Mouse (Mus musculus): ENCODE measurements around the gene Mgat4a. TPM values are rescaled to one million over a fixed set of nuclear protein-coding genes. Genes with fewer than 3 reads are reported as not detected.

The Mgat4a gene
- polyA plus RNA-seq, 1 experiment from 2014 or later, result 6.3 TPM

DNA sequence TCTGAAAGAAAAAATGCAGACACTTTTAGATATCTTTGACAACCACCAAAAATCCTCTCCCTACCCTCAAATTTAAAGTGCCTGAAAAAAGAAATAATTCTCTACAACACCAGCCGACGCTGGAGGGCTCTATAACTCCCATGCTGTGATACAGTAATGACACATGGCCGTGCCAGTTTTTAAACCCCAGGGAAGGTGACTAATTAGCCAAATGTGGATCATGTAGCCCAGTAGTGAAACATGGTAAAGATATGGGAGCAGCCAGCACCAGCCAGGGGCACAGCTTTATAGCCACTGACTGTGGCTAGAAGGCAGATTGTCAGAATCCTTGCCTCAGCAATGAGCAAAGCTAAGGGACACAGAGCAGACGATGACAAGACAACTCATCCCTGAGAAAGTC lies 19.5 kb upstream of the Mgat4a start:
- Histone ChIP-seq H3K36me3 (no peaks in the 10 kb centered on the region), H3K9ac (no peak overlapping the region), H3K4me2 (no peak overlapping the region), H3K27ac (no peak overlapping the region), H3K4me1 (no peaks in the 10 kb centered on the region), H3K4me3 (no peak overlapping the region), H3K27me3 (no peaks in the 10 kb centered on the region), H3K9me3 (no peaks in the 10 kb centered on the region)
- WGBS, result 79% methylated on average over 4 of the region's 4 CpGs
- ATAC-seq (ENCODE audit: borderline replicate concordance, extremely low read depth, low FRiP score, low TSS enrichment), result no peak

- H3K4me1 ChIP-seq, result no peaks in the 10 kb centered on the region
- no peaks in the 10 kb centered on the region for H3K36me3 ChIP-seq
- no peaks in the 10 kb centered on the region for H3K27me3 ChIP-seq
- H3K4me3 ChIP-seq, result no peak overlapping the region
- H3K4me2 ChIP-seq, result no peak overlapping the region
- no peak overlapping the region for H3K9ac ChIP-seq
- no peak for ATAC-seq (ENCODE audit: borderline replicate concordance, extremely low read depth, low FRiP score, low TSS enrichment)
- WGBS, result 51% methylated on average over 7 of the region's 7 CpGs
- no peaks in the 10 kb centered on the region for H3K9me3 ChIP-seq
- H3K27ac ChIP-seq, result no peak overlapping the region
Observed at GRCm38 (mm10) chr1:37551986-37552385, 11.2 kb upstream of the Mgat4a start.

DNA sequence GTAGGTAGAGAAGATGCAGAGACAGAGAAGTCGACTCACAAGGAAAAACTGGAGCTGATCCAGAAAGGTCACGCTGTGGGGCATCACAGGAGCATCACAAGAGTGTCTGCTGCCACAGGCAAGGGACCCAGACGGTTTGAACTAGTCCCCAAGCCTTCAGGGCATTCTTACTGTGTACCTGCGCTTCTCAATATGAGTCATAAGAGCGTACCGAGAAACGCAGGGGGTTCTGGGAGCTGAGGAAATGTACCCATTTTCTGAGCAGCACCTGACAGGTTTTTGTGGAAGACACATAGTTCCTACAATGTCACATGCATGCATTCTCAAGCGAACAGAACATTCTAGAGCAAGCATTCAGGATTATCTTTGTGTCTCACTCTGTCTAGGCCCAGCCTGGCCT lies 8.7 kb upstream of the Mgat4a start:
- Histone ChIP-seq H3K4me2 (no peak overlapping the region), H3K4me1 (no peaks in the 10 kb centered on the region), H3K27ac (no peak overlapping the region), H3K4me3 (no peak overlapping the region), H3K36me3 (no peaks in the 10 kb centered on the region), H3K27me3 (no peaks in the 10 kb centered on the region), H3K9ac (no peak overlapping the region), H3K9me3 (no peaks in the 10 kb centered on the region)
- ATAC-seq (ENCODE audit: borderline replicate concordance, extremely low read depth, low FRiP score, low TSS enrichment), result no peak
- 81% methylated on average over 8 of the region's 8 CpGs for WGBS

DNA sequence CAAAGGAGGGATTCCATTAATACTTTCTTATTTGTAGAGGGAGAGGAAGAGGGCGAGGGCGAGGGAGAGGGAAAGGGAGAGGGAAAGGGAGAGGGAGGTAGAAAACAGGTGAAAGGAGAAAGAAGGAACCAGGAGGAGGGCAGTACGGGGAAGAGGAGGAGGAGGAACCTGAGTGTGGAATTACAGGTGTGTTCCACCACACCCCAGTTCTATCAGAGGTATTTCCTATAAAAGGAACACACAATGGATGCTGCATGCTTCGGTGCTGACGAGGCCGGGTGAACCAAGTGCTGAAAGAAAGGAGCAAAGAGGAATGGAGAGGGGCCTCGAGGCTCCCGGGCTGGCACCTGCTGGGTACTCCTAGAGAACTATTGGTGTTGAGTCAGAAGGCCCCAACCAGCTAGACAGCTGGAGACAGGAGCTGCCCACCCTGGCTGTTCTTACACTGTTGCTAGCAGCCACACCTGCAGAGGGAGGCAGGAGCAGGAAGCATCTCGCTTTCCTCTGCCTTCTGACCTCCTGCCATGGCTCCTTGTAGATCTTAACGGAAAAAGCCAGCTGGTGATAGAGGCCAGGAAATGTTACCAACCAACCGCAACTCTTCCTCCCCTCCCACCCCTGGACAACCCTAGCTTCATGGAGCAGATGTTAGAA lies 5.7 kb upstream of the Mgat4a start:
- Histone ChIP-seq H3K4me1 (no peaks in the 10 kb centered on the region), H3K4me2 (no peak overlapping the region), H3K27me3 (peaks cover 17% of the 10 kb centered on the region), H3K36me3 (no peaks in the 10 kb centered on the region), H3K9me3 (no peaks in the 10 kb centered on the region), H3K27ac (no peak overlapping the region), H3K9ac (no peak overlapping the region), H3K4me3 (no peak overlapping the region)
- 66% methylated on average over 11 of the region's 11 CpGs for WGBS
- ATAC-seq (ENCODE audit: borderline replicate concordance, extremely low read depth, low FRiP score, low TSS enrichment), result no peak

GRCm38 (mm10) chr1:37544251-37544650 lies 3.4 kb upstream of the Mgat4a start:
- Histone ChIP-seq H3K4me1 (0 out of 2 replicates have a peak, but pooled peaks cover 2% of the 10 kb centered on the region), H3K4me3 (no peak overlapping the region), H3K27ac (no peak overlapping the region), H3K4me2 (no peak overlapping the region), H3K9ac (no peak overlapping the region), H3K36me3 (no peaks in the 10 kb centered on the region), H3K9me3 (no peaks in the 10 kb centered on the region), H3K27me3 (peaks cover 21% of the 10 kb centered on the region)
- ATAC-seq (ENCODE audit: borderline replicate concordance, extremely low read depth, low FRiP score, low TSS enrichment), result no peak
- 24% methylated on average over 9 of the region's 9 CpGs for WGBS

DNA sequence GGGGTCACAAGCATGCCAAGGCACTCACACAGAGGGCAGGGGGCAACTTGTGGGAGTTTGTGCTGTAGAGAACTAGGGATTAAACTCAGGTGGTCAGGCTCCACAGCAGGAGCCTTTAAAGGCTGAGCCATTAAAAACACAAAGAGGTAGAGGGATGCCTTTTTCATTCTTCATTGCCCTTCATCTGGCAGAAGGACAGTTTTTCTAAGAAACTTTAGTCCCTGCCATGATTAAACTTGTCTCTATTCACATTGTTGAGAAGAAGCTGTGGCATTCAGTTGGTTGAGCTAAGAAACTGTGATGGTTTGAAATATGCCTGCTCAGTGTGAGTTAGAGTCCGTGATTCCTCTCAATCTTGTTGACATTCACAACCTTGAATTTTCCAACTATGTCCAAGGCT lies 2.2 kb upstream of the Mgat4a start:
- no peak for ATAC-seq (ENCODE audit: borderline replicate concordance, extremely low read depth, low FRiP score, low TSS enrichment)
- H3K4me1 ChIP-seq, result 0 out of 2 replicates have a peak, but pooled peaks cover 2% of the 10 kb centered on the region
- H3K9me3 ChIP-seq, result no peaks in the 10 kb centered on the region
- H3K9ac ChIP-seq, result no peak overlapping the region
- WGBS, result 53% methylated on average over 1 of the region's 1 CpGs
- no peaks in the 10 kb centered on the region for H3K36me3 ChIP-seq
- H3K4me2 ChIP-seq, result no peak overlapping the region
- H3K4me3 ChIP-seq, result no peak overlapping the region
- peaks cover 21% of the 10 kb centered on the region for H3K27me3 ChIP-seq
- H3K27ac ChIP-seq, result no peak overlapping the region

GRCm38 (mm10) chr1:37539968-37540809 lies 627 bp downstream of the Mgat4a start:
- peak overlapping the region; percentile 73 for H3K4me3 ChIP-seq
- peak; percentile 66 for ATAC-seq (ENCODE audit: borderline replicate concordance, extremely low read depth, low FRiP score, low TSS enrichment)
- no peaks in the 10 kb centered on the region for H3K9me3 ChIP-seq
- peak overlapping the region; percentile 89 for H3K4me2 ChIP-seq
- peaks cover 21% of the 10 kb centered on the region for H3K27me3 ChIP-seq
- H3K36me3 ChIP-seq, result no peaks in the 10 kb centered on the region
- H3K9ac ChIP-seq, result peak overlapping the region; percentile 60
- H3K4me1 ChIP-seq, result 0 out of 2 replicates have a peak, but pooled peaks cover 2% of the 10 kb centered on the region
- no peak overlapping the region for H3K27ac ChIP-seq
- 2% methylated on average over 44 of the region's 47 CpGs for WGBS

DNA sequence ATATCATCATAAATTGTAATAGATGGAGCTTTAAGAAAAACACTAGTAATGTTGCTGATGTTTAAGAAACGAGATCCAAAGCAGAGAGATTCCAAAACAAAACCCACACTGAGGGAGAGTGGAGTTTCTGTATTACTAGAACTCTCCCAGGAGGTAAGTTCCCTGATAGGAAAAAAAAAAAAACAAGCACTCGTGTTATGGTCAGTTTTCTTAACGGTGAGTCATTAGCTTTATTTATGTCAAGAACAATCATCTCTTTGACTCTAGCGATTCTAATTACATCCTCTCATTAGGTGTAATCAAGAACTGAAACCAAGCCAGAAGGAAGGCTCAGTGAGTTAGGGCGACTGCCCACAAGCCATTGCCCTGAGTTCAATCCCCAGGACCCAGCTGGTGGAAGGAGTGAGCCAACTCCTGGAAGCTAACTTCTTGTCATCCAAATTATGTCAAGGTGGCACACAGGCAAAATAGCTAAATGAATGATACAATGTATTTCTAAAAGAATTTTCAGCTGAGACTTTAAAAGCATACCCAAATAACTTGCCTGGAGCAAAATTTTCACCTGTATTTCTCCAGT lies 6.2 kb downstream of the Mgat4a start:
- 60% methylated on average over 5 of the region's 5 CpGs for WGBS
- Histone ChIP-seq H3K4me2 (no peak overlapping the region), H3K4me3 (no peak overlapping the region), H3K4me1 (peaks cover 4% of the 10 kb centered on the region; the same call in 1 of the 2 replicates), H3K9ac (no peak overlapping the region), H3K27me3 (no peaks in the 10 kb centered on the region), H3K9me3 (no peaks in the 10 kb centered on the region), H3K27ac (no peak overlapping the region), H3K36me3 (no peaks in the 10 kb centered on the region)
- ATAC-seq (ENCODE audit: borderline replicate concordance, extremely low read depth, low FRiP score, low TSS enrichment), result no peak

- H3K36me3 ChIP-seq, result no peaks in the 10 kb centered on the region
- no peaks in the 10 kb centered on the region for H3K9me3 ChIP-seq
- no peak overlapping the region for H3K4me3 ChIP-seq
- no peak for ATAC-seq (ENCODE audit: borderline replicate concordance, extremely low read depth, low FRiP score, low TSS enrichment)
- H3K27ac ChIP-seq, result no peak overlapping the region
- H3K4me2 ChIP-seq, result no peak overlapping the region
- H3K4me1 ChIP-seq, result peaks cover 4% of the 10 kb centered on the region; the same call in 1 of the 2 replicates
- WGBS, result 89% methylated on average over 7 of the region's 7 CpGs
- no peaks in the 10 kb centered on the region for H3K27me3 ChIP-seq
- no peak overlapping the region for H3K9ac ChIP-seq
Observed at GRCm38 (mm10) chr1:37533181-37533580, 7.6 kb downstream of the Mgat4a start.

GRCm38 (mm10) chr1:37532533-37532840 lies 8.3 kb downstream of the Mgat4a start:
- Histone ChIP-seq H3K27me3 (no peaks in the 10 kb centered on the region), H3K4me2 (no peak overlapping the region), H3K36me3 (no peaks in the 10 kb centered on the region), H3K4me1 (peaks cover 4% of the 10 kb centered on the region; the same call in 1 of the 2 replicates), H3K9ac (no peak overlapping the region), H3K27ac (no peak overlapping the region), H3K4me3 (no peak overlapping the region), H3K9me3 (no peaks in the 10 kb centered on the region)
- WGBS, result 77% methylated on average over 6 of the region's 6 CpGs
- no peak for ATAC-seq (ENCODE audit: borderline replicate concordance, extremely low read depth, low FRiP score, low TSS enrichment)

GRCm38 (mm10) chr1:37531654-37532532 lies 8.9 kb downstream of the Mgat4a start:
- no peaks in the 10 kb centered on the region for H3K36me3 ChIP-seq
- no peak overlapping the region for H3K27ac ChIP-seq
- no peaks in the 10 kb centered on the region for H3K27me3 ChIP-seq
- no peak overlapping the region for H3K9ac ChIP-seq
- peaks cover 4% of the 10 kb centered on the region; the same call in 1 of the 2 replicates for H3K4me1 ChIP-seq
- no peak overlapping the region for H3K4me3 ChIP-seq
- no peak for ATAC-seq (ENCODE audit: borderline replicate concordance, extremely low read depth, low FRiP score, low TSS enrichment)
- WGBS, result 91% methylated on average over 12 of the region's 12 CpGs
- H3K4me2 ChIP-seq, result no peak overlapping the region
- H3K9me3 ChIP-seq, result no peaks in the 10 kb centered on the region

Data from lung, embryonic 15.5 days (tissue).